Mouse (Mus musculus) kidney, adult 11 months (tissue): ENCODE results near the gene Ficd.

Experiments
- DNase-seq: peaks from one replicate; pipeline ENCODE4 v3.0.0; 2022

Ficd gene

GRCm38 (mm10) chr5:113731174-113731573 is 4.4 kb upstream of the Ficd start:
- no peak for DNase-seq

- DNase-seq: no peak
These were observed 3.4 kb upstream of the Ficd start for GRCm38 (mm10) chr5:113732182-113732581.

- no peak for DNase-seq
These were observed 1.2 kb upstream of the Ficd start for GRCm38 (mm10) chr5:113734376-113734775.

GRCm38 (mm10) chr5:113735023-113735344 is 619 bp upstream of the Ficd start:
- DNase-seq: no peak

- no peak for DNase-seq
These were observed 505 bp downstream of the Ficd start for GRCm38 (mm10) chr5:113736113-113736502.

GRCm38 (mm10) chr5:113736522-113737164 is 1.0 kb downstream of the Ficd start:
- DNase-seq: peak; percentile 7

- DNase-seq: no peak
These were observed 2.1 kb downstream of the Ficd start for GRCm38 (mm10) chr5:113737607-113738237.

GRCm38 (mm10) chr5:113747629-113748028 is 12.0 kb downstream of the Ficd start:
- DNase-seq: no peak

- no peak for DNase-seq
These were observed 13.1 kb downstream of the Ficd start for GRCm38 (mm10) chr5:113748556-113749331.

- no peak for DNase-seq
These were observed 16.0 kb downstream of the Ficd start for GRCm38 (mm10) chr5:113751521-113752157.

- DNase-seq: no peak
These were observed 19.9 kb downstream of the Ficd start for GRCm38 (mm10) chr5:113755347-113756030.

GRCm38 (mm10) chr5:113761585-113761984 is 26.0 kb downstream of the Ficd start:
- no peak for DNase-seq

- DNase-seq: no peak
These were observed 28.8 kb downstream of the Ficd start for GRCm38 (mm10) chr5:113764426-113764825.

GRCm38 (mm10) chr5:113765641-113766526 is 30.3 kb downstream of the Ficd start:
- no peak for DNase-seq

- DNase-seq: no peak
These were observed 33.2 kb downstream of the Ficd start for GRCm38 (mm10) chr5:113768806-113769205.

- DNase-seq: peak; percentile 89
These were observed 35.9 kb downstream of the Ficd start for GRCm38 (mm10) chr5:113771213-113772162.

- DNase-seq: peak; percentile 91
These were observed 36.9 kb downstream of the Ficd start, which contains the start of the genes Sart3 and Iscu for GRCm38 (mm10) chr5:113772450-113772895. Gene Sart3 (minus strand): TSS chr5:113772510. Gene Iscu (plus strand): TSS chr5:113772748.

GRCm38 (mm10) chr5:113772905-113773519 is 37.4 kb downstream of the Ficd start:
- no peak for DNase-seq

- peak; percentile 84 for DNase-seq
These were observed 38.1 kb downstream of the Ficd start for GRCm38 (mm10) chr5:113773664-113774063.

- no peak for DNase-seq
These were observed 40.0 kb downstream of the Ficd start for GRCm38 (mm10) chr5:113775585-113775984.
